Mouse (Mus musculus) midbrain, postnatal 0 days (tissue): ENCODE results near the gene Gstt2. TPM values are rescaled to one million over a fixed set of nuclear protein-coding genes. Genes with fewer than 3 reads are reported as not detected.
A peak's percentile ranks its signal among the peaks of the same experiment; 100 is the strongest.

Experiments
- ATAC-seq: fragments of 200-750 bp; cut with Nextera tagmentation; 2 replicates; pipeline ENCODE4 v1.8.0; 2017; ENCODE audit warnings: moderate number of reproducible peaks, mild to moderate bottlenecking, moderate TSS enrichment, moderate library complexity; ENCODE audit not compliant: low FRiP score
- DNase-seq: peaks from one replicate; pipeline ENCODE4 v3.0.0-alpha.2; 2015; ENCODE audit warnings: low spot score
- H3K27ac ChIP-seq: fragments of 300-500 bp; sonication (generic); 2 replicates; pipeline ENCODE4 v1.5.1; 2014; ENCODE audit warnings: low read depth, mild to moderate bottlenecking, low read length, mixed read lengths
- H3K27me3 ChIP-seq: fragments of 300-500 bp; sonication (generic); 2 replicates; pipeline ENCODE4 v1.6.1; 2014; ENCODE audit warnings: low read length, control low read depth, mixed read lengths; ENCODE audit not compliant: insufficient read depth
- H3K36me3 ChIP-seq: fragments of 300-500 bp; sonication (generic); 2 replicates; pipeline ENCODE4 v1.6.1; 2014; ENCODE audit warnings: low read length, control low read depth, mixed read lengths; ENCODE audit not compliant: insufficient read depth
- H3K4me1 ChIP-seq: fragments of 300-500 bp; sonication (generic); 2 replicates; pipeline ENCODE4 v1.6.1; 2014; ENCODE audit warnings: mild to moderate bottlenecking, control low read depth, antibody characterized with exemption, low read length, mixed read lengths; ENCODE audit not compliant: insufficient read depth
- H3K4me2 ChIP-seq: fragments of 300-500 bp; sonication (generic); 2 replicates; pipeline ENCODE4 v1.6.1; 2014; ENCODE audit warnings: low read depth, mild to moderate bottlenecking, low read length, mixed read lengths; ENCODE audit not compliant: poor library complexity, severe bottlenecking
- H3K4me3 ChIP-seq: fragments of 300-500 bp; sonication (generic); 2 replicates; pipeline ENCODE4 v1.5.1; 2014; ENCODE audit warnings: low read depth, mild to moderate bottlenecking, low read length, moderate library complexity
- H3K9ac ChIP-seq: fragments of 300-500 bp; sonication (generic); replicated peaks from 2 replicates; pipeline ENCODE4 v1.6.1; 2014; ENCODE audit warnings: mild to moderate bottlenecking, low read length, moderate library complexity, mixed read lengths; ENCODE audit not compliant: poor library complexity, severe bottlenecking
- H3K9me3 ChIP-seq: fragments of 300-500 bp; sonication (generic); 2 replicates; pipeline ENCODE4 v1.6.1; 2016; ENCODE audit warnings: low read length, control low read depth
- CTCF ChIP-seq: IDR thresholded peaks from 2 replicates; pipeline ENCODE4 v1.5.1; 2016; ENCODE audit warnings: antibody characterized with exemption, mild to moderate bottlenecking
- WGBS: fragments of 180-500 bp; shearing (Covaris S2); extraction: QIAGEN DNeasy Blood & Tissue Kit; methylation state at CpG from one replicate; pipeline ENCODE4 v1.1.7; 2014; 5-methylcytosine and 5-hydroxymethylcytosine counted together
- polyA plus RNA-seq: library from polyadenylated mRNA; unstranded; fragments of >200 nt; fragmentation: Nextera tagmentation; extraction: Ambion mirVana; gene quantifications from 2 replicates; pipeline ENCODE4 v1.2.1, GENCODE M21; 2015
- total RNA-seq: library from RNA; depleted of rRNA; stranded (reverse); fragments of >200 nt; gene quantifications from 2 replicates; pipeline ENCODE4 v1.2.3, GENCODE M21; 2014

Gstt2 gene
- total and polyA plus RNA-seq, 2 experiments from 2014 or later = 5.5 to 10.7 TPM

DNA sequence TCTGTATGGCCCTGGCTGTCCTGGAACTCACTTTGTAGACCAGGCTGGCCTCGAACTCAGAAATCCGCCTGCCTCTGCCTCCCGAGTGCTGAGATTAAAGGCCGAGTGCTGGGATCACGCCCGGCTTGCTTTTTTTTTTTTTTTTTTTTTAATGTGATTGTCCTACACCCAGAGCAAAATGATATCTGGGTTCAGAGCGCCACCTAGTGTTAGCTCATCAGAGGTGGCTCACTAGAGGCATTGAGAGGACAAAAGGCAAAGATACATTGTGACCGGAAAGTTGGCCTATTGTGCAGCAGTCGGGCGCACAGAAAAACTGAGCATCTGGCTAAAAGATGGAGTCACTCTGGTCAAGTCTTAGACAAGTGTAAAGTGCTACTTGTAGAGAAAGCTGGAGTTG lies 16.2 kb upstream of the Gstt2 start:
- peak; percentile 90 for DNase-seq
- peak; percentile 82 for TF ChIP-seq CTCF
- Histone ChIP-seq H3K27me3 (no peaks in the 10 kb centered on the region), H3K9ac (no peak overlapping the region), H3K4me3 (no peak overlapping the region), H3K36me3 (peaks cover 15% of the 10 kb centered on the region; the same call in 1 of the 2 replicates), H3K4me1 (0 out of 2 replicates have a peak, but pooled peaks cover 6% of the 10 kb centered on the region), H3K4me2 (no peak overlapping the region), H3K9me3 (no peaks in the 10 kb centered on the region), H3K27ac (no peak overlapping the region)
- ATAC-seq = peak; percentile 61
- 19% methylated on average over 10 of the region's 10 CpGs for WGBS

DNA sequence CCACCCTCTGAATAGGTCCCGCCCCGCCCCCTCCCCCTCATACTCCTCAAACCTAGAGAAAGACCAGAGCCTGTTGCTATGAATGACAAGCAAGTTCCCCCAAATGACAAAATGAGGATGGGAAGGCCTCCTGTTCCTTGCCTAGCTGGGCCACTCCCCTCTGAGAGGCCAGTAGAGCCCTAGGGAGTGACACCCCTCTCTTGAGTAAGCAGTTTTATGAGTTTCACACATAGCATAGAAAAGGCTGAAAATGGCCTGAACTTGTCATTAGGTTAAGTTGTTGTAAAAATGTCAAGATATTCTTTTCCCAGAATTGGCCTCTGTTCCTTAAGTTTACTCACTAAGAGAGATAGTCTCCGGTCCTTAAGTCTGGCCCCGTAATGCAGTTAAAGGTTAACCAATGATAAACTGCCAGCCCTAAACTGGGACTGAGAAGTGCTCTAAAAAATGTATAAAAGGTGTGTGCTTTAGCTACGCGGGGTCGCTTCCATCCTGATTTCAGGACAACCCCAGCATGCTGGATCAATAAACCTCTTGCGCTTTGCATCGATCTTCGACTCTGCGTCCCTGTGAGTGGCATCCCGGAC lies 15.4 kb upstream of the Gstt2 start:
- 98% methylated on average over 12 of the region's 12 CpGs for WGBS
- no peaks in the 10 kb centered on the region for H3K27me3 ChIP-seq
- H3K4me2 ChIP-seq = no peak overlapping the region
- no peak for DNase-seq
- no peak overlapping the region for H3K9ac ChIP-seq
- 0 out of 2 replicates have a peak, but pooled peaks cover 2% of the 10 kb centered on the region for H3K4me1 ChIP-seq
- H3K9me3 ChIP-seq = no peaks in the 10 kb centered on the region
- no peak overlapping the region for H3K27ac ChIP-seq
- H3K36me3 ChIP-seq = peaks cover 15% of the 10 kb centered on the region; the same call in 1 of the 2 replicates
- no peak for TF ChIP-seq CTCF
- no peak overlapping the region for H3K4me3 ChIP-seq
- ATAC-seq = no peak

- H3K36me3 ChIP-seq = peaks cover 8% of the 10 kb centered on the region; the same call in 1 of the 2 replicates
- no peak for ATAC-seq
- no peaks in the 10 kb centered on the region for H3K27me3 ChIP-seq
- 36% methylated on average over 3 of the region's 3 CpGs for WGBS
- no peak overlapping the region for H3K4me3 ChIP-seq
- 0 out of 2 replicates have a peak, but pooled peaks cover 2% of the 10 kb centered on the region for H3K4me1 ChIP-seq
- H3K9ac ChIP-seq = no peak overlapping the region
- H3K27ac ChIP-seq = no peak overlapping the region
- TF ChIP-seq CTCF = no peak
- DNase-seq = no peak
- H3K4me2 ChIP-seq = no peak overlapping the region
- H3K9me3 ChIP-seq = no peaks in the 10 kb centered on the region
These were observed 14.5 kb upstream of the Gstt2 start for GRCm38 (mm10) chr10:75851681-75852080.

GRCm38 (mm10) chr10:75851076-75851475 lies 13.9 kb upstream of the Gstt2 start:
- Histone ChIP-seq H3K27ac (no peak overlapping the region), H3K4me1 (0 out of 2 replicates have a peak, but pooled peaks cover 2% of the 10 kb centered on the region), H3K4me3 (no peak overlapping the region), H3K4me2 (no peak overlapping the region), H3K9me3 (no peaks in the 10 kb centered on the region), H3K27me3 (no peaks in the 10 kb centered on the region), H3K36me3 (peaks cover 2% of the 10 kb centered on the region; the same call in 1 of the 2 replicates), H3K9ac (no peak overlapping the region)
- ATAC-seq (no peak), DNase-seq (no peak)
- 8% methylated on average over 6 of the region's 6 CpGs for WGBS
- peak; percentile 39; the same call in 1 of the 2 replicates for TF ChIP-seq CTCF

- no peak for TF ChIP-seq CTCF
These were observed 11.2 kb upstream of the Gstt2 start for GRCm38 (mm10) chr10:75848382-75848781.

DNA sequence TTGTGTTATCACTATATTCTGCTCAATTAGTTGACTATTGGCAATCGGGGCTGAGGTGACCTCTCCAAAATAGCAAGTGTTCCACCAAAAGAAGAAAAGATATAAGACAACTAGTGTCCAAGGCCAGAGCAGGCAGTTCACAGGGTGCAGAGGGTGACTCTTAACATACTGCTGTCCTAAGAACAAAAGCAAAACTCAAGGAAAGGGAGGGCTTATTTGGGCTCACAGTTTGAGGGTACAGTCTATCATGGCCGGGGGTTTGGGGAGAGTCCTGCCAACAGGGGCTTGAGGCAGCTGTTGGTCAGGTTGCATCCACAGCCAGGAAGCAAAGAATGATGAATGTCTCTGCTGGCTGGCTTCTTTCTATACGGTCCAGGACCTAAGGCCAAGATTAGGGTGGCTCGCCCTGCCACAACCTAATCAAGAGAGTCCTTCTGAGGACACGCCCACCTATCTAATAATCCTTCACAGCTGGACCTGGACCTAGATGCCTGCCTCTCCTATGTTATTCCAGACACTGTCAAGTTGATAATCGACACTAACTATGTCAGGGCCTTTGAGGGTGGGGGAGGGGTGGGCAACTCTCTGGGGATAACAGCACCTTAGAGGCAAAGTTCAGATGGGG lies 8.2 kb upstream of the Gstt2 start:
- H3K9ac ChIP-seq = no peak overlapping the region
- 82% methylated on average over 6 of the region's 6 CpGs for WGBS

More at GRCm38 (mm10) chr10:75848382-75848781, 11.2 kb upstream of the Gstt2 start:
- ATAC-seq = no peak
- Histone ChIP-seq H3K4me3 (no peak overlapping the region), H3K4me1 (0 out of 2 replicates have a peak, but pooled peaks cover 2% of the 10 kb centered on the region), H3K4me2 (no peak overlapping the region), H3K9ac (no peak overlapping the region), H3K36me3 (no peaks in the 10 kb centered on the region), H3K27ac (no peak overlapping the region), H3K27me3 (no peaks in the 10 kb centered on the region), H3K9me3 (no peaks in the 10 kb centered on the region)
- 25% methylated on average over 3 of the region's 3 CpGs for WGBS
- DNase-seq = no peak

More for the DNA sequence above, 8.2 kb upstream of the Gstt2 start:
- H3K4me3 ChIP-seq = no peak overlapping the region
- DNase-seq (no peak), ATAC-seq (no peak)
- H3K27me3 ChIP-seq = no peaks in the 10 kb centered on the region
- no peak overlapping the region for H3K4me2 ChIP-seq
- H3K36me3 ChIP-seq = no peaks in the 10 kb centered on the region
- no peaks in the 10 kb centered on the region for H3K4me1 ChIP-seq
- TF ChIP-seq CTCF = no peak
- H3K27ac ChIP-seq = no peak overlapping the region
- no peaks in the 10 kb centered on the region for H3K9me3 ChIP-seq
